Mouse (Mus musculus) monocyte, adult 59 days (primary cell): ENCODE data around the gene Map4k2. TPM values are rescaled to one million over a fixed set of nuclear protein-coding genes. Genes with fewer than 3 reads are reported as not detected.

Experiments used
- total RNA-seq, 2 experiments: library from RNA; stranded (reverse); gene quantifications; one replicate each; pipeline ENCODE4 v1.2.4; 2023

Map4k2 gene
- 100 to 1,000 TPM; 160 to 177 TPM for total RNA-seq

DNA sequence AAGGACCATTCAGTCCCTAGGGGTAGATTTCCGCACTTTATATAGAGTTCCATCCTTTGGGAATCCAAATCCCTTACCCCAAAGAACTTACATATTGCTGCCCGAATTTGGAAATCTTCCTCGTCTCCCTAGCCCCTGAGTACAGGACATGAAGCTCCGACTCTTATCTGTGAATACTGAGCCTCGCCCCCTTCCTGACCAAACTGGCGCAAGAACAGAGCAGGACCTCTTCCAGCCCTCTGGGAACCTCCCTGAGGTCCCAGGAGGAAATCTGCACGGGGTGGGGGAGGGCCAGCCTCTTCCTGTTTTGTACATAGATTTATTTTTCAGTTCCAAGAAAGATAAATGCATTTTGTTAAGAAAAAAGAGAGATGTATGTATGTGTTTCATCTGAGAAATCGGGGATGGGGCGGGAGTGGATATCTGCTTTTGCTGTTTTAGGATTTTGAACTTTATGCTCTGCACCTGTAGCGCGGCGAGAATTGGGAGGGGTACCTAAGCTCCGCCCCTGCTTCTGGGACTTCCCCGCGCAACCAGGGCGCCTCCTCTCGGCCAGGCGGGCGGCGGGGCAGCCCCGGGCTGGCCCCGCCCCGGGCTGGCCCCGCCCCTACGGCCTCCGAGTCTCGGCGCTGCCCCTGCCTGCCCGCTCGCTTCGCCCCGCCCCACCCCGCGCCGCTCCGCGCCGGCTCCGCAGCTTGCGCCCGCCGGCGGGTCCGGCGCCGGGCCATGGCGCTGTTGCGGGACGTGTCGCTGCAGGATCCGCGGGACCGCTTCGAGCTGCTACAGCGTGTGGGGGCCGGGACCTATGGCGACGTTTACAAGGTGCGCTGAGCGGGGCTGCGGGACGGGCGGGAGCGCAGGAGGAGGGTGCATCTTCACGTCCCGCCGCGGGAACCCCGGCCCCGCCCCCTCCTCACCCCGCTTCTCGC lies at the start of gene Map4k2:
Gene Map4k2 (plus strand): TSS at position 612 of the 929 bp plus-strand sequence.

DNA sequence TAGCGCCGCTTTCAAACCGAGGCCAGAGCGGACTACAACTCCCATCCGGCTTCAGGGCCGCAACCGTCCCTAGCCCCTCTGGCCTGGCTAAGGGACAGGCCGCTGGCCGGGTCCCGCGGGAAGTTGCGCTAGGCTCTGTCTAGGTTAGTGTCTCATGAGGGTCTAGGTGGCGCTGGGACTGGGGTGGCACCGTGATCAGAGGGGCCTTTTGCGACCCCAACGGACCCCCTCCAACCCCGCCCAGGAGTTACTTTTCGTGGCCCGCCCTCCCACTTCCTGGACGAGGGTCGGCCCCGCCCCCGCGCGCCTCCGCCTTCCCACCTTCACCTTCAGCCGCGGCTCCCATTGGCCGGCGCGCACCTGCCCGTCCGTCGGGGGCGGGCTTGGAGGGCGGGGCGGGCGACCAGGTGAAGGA lies 34.8 kb upstream of the Map4k2 start, which contains the start of gene Cdc42bpg:
Gene Cdc42bpg (plus strand): TSS at position 320 of the 415 bp plus-strand sequence.

DNA sequence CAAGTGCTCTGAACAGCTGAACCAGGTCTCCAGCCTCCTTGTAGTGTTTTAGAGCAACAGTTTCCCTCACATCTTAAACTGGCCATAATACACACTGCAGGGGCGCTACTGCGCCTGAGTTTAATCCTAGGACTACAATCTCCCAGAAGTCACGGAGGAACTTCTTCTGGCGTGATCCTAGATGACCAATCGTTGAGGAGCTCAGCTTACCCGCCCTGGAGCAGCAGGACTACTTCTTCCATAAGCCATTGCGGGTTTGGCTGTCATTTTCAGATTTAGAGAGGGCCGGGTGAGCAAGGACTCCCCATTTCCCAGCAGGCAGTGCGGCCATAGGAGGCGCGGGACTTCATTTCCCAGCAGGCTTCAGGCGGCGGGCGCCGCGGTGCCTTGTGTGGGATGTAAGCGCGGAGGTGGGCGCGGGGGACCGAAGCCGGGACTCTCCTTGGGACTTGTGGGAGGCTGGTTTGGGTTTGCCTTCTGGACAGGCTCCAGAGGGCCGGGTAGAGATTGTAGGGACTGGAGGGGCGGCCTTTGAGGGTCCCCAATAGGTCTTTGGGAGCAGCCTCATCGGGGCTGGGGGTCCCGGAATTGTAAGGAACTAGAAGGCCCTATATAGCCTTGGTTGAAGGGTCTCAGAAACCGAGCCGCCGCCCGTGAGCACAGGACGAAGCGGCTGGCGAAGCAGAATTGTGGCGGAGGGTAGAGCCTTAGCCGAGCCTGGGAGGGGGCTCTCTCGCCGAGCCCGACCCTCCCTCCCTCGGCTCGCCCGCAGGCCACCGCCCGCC lies 6.1 kb upstream of the Map4k2 start, which contains the start of gene Men1:
Gene Men1 (plus strand): TSS at position 307 of the 785 bp plus-strand sequence.

DNA sequence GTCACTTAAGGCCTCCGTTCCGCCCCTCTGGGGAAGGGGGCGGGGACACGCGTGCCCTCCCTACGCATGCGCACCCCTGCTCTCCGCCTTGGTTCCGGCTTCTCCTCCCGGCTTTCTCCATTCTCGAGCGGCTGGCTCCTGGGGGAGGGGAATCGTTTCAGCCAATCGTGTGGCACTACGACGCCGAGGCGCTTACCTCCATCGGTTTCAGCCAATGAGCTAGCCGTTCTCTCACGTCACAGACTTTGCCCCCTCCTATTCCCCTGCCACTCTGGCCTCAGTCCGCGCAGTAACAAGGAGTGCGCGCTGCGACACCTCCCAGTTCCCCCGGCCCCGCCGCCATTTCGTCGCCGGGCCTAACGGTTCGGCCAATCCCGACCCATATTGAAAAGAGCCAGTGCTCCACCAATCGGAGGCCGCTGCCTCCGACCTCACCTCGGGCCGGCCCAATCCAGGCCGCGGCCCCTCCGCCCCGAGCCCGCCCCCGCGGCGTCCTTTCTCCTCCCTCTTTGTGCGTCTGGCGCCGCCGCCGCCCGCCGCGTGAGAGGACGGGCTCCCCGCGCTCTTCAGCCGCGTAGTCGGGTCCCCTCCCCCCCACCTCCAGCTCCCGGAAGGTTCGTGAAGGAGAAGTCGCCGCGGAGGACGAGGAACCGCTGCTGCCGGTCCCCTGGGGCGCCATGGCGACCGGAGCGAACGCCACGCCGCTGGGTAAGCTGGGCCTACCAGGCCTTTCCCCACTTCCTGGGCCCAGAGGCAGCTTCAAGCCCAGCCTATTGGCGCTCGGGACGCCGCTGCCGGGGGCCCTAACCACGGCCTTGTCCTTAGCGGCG lies 22.7 kb downstream of the Map4k2 start, which contains the start of gene Sf1:
Gene Sf1 (plus strand): TSS at position 280 of the 830 bp plus-strand sequence.

DNA sequence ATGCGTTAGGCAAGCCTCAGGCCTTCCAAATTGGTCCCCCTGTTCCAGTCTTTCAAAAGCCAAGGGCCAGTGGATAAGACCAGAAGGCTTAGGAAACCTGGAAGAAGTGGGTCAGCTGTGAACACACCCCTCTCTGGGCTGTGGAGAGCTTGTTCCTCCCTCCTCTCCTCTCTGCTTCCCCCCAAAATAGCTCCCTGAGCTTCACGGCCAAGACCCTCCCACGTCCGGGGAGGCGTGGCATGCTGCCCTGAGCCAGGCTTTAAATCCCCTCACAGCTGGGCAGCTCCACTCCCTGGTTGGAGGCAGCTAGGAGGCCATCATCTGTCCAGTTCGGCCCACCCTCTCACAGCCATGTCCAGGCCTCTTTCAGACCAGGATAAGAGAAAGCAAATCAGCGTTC lies 43.2 kb downstream of the Map4k2 start, which contains the start of gene Pygm:
Gene Pygm (plus strand): TSS at position 272 of the 400 bp plus-strand sequence.

DNA sequence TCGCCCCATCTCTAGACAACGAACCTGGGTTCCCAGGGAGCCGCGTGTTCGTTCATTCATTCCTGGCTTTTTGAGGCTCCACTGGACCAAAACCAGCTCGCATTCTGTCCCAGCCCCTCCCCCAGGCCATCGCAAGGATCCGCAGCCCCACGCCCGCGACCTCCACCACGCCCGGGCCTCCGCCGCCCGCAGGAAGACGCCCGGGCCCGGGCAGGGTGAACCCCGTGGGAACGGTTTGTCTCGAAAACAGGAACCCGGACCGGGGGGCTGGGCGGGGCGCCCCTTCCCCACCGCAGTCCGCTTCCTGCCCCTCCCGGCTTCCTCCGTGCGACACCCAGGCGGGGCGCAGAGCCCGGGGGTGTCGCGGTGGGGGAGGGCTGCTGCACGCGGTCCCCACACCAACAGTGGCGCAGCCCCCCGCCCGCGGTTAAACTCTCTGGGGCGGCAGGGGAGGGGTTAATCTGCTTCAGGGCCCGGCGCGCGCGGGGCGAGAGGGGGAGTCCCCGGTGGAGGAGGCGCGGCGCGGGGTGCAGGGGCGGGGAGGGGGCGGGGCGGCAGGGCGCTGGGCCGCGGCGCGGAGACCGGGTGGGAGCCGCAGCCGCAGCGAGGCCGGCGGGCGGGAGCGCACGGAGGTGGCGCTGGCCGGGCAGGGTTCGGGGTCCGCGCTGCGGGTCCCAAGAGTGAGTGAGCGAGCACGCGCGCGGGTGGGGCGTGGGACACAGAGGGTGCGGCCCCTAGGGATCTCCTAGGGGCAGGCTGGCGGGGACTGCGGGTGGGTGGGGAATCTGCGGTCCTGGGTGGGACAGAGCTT lies 58.6 kb downstream of the Map4k2 start, which contains the start of gene Rasgrp2:
Gene Rasgrp2 (plus strand): TSS at position 56 of the 811 bp plus-strand sequence.

Other genes with a start within 250 kb of the Map4k2 start
- gene AC131692.1, start 246.7 kb upstream of the Map4k2 start, total RNA-seq, result 1 to 10 TPM in 1 of 2 experiments, not detected in 1; 1.2 TPM
- gene Naaladl1, start 235.4 kb upstream of the Map4k2 start, total RNA-seq, result not detected
- gene Sac3d1, start 222.5 kb upstream of the Map4k2 start, total RNA-seq, result 10 to 100 TPM; 10.7 to 11.4 TPM
- gene Snx15, start 212.8 kb upstream of the Map4k2 start, total RNA-seq, result 10 to 100 TPM; 18.9 to 20.3 TPM
- 1 to 10 TPM; 4.1 to 9.4 TPM for gene Batf2, start 200.2 kb upstream of the Map4k2 start, total RNA-seq
- gene Arl2, start 199.6 kb upstream of the Map4k2 start, total RNA-seq, result 10 to 100 TPM; 16.4 to 17.6 TPM
- gene Majin, start 156.7 kb upstream of the Map4k2 start, total RNA-seq, result under 1 TPM in 1 of 2 experiments, not detected in 1; 0.67 TPM
- gene Gpha2, start 114.8 kb upstream of the Map4k2 start, total RNA-seq, result not detected
- gene Ppp2r5b, start 105.3 kb upstream of the Map4k2 start, total RNA-seq, result 10 to 100 TPM; 17.2 to 18.4 TPM
- 100 to 1,000 TPM; 176 to 243 TPM for gene Atg2a, start 99.5 kb upstream of the Map4k2 start, total RNA-seq
- gene Ehd1, start 64.4 kb upstream of the Map4k2 start, total RNA-seq, result 100 to 1,000 TPM; 239 to 255 TPM
- 1 to 10 TPM; 7.1 to 8.1 TPM for gene Cdc42bpg, start 34.7 kb upstream of the Map4k2 start, total RNA-seq
- gene Men1, start 6.2 kb upstream of the Map4k2 start, total RNA-seq, result 10 to 100 TPM; 22.7 to 23.6 TPM
- 100 to 1,000 TPM; 604 to 606 TPM for gene Sf1, start 22.6 kb downstream of the Map4k2 start, total RNA-seq
- gene Pygm, start 43.3 kb downstream of the Map4k2 start, total RNA-seq, result 1 to 10 TPM; 6.0 to 8.8 TPM
- 100 to 1,000 TPM; 575 to 667 TPM for gene Rasgrp2, start 58.2 kb downstream of the Map4k2 start, total RNA-seq
- 1 to 10 TPM; 3.5 to 5.6 TPM for gene Nrxn2, start 77.6 kb downstream of the Map4k2 start, total RNA-seq
- gene Slc22a12, start 201.9 kb downstream of the Map4k2 start, total RNA-seq, result not detected